Mouse (Mus musculus) naive thymus-derived CD4-positive, alpha-beta T cell, adult 5 months (primary cell): ENCODE results near the gene Spin2-ps6. TPM values are rescaled to one million over a fixed set of nuclear protein-coding genes. Genes with fewer than 3 reads are reported as not detected.

Source experiments
- polyA plus RNA-seq: library from polyadenylated mRNA; unstranded; fragments of 100-300 nt; shearing (Covaris generic); gene quantifications from one replicate; pipeline ENCODE4 v1.2.1, GENCODE M21; 2017

Gene Spin2-ps6
- polyA plus RNA-seq: not detected

DNA sequence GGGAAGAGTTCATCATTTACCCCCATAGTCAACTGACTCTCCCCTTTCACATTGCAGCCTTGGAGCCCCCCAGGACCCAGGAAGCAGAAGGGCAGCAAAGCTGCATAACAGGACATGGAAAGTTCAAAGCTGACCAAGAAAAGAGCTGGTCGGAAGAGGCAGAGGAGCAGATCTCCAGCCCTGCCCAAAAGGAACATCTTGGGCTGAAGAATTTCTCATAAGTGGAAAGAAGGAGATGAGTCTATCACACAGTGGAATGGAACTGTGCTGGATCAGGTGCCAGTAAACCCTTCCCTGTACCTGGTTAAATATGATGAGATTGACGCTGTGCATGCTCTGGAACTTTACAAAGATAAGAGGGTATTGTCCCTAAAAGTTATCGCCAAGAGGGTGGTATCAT, at the start of gene Spin2-ps6:
Spin2-ps6 (plus strand) TSS at position 301 of the 400 bp plus-strand sequence.

Other genes with a start within 250 kb of the Spin2-ps6 start
- not detected for gene Btbd35f12, start 78.5 kb downstream of the Spin2-ps6 start, polyA plus RNA-seq